Mouse (Mus musculus): ENCODE results near the gene Camk2b.
"Not testable (repeated sequence)": the region's sequence is repeated elsewhere in the genome, so short reads cannot be mapped to it uniquely, and the experiment has no call there.

Gene Camk2b

GRCm38 (mm10) chr11:6066176-6066575 is at the start of gene Camk2b:
Gene Camk2b (minus strand): TSS chr11:6066362.
- DNase-seq, result peak; percentile 43

GRCm38 (mm10) chr11:6111734-6112484 is 45.7 kb upstream of the Camk2b start:
- DNase-seq, result no peak

- peak; percentile 41 for DNase-seq
Observed at GRCm38 (mm10) chr11:6109990-6110389, 43.8 kb upstream of the Camk2b start.

GRCm38 (mm10) chr11:6108296-6108695 is 42.1 kb upstream of the Camk2b start:
- DNase-seq, result no peak

- no peak for DNase-seq
Observed at GRCm38 (mm10) chr11:6107722-6108121, 41.6 kb upstream of the Camk2b start.

- DNase-seq, result no peak
Observed at GRCm38 (mm10) chr11:6104734-6105133, 38.6 kb upstream of the Camk2b start.

GRCm38 (mm10) chr11:6096637-6097036 is 30.5 kb upstream of the Camk2b start:
- DNase-seq, result not testable (repeated sequence)

GRCm38 (mm10) chr11:6086991-6087390 is 20.8 kb upstream of the Camk2b start:
- DNase-seq, result peak; percentile 76

- no peak for DNase-seq
Observed at GRCm38 (mm10) chr11:6078737-6079136, 12.6 kb upstream of the Camk2b start.

- peak; percentile 39 for DNase-seq
Observed at GRCm38 (mm10) chr11:6075618-6076066, 9.5 kb upstream of the Camk2b start.

GRCm38 (mm10) chr11:6068181-6068957 is 2.2 kb upstream of the Camk2b start:
- peak; percentile 64 for DNase-seq

- DNase-seq, result no peak
Observed at GRCm38 (mm10) chr11:6067160-6067559, 998 bp upstream of the Camk2b start.

GRCm38 (mm10) chr11:6065551-6066121 is 526 bp downstream of the Camk2b start:
- DNase-seq, result peak; percentile 84

GRCm38 (mm10) chr11:6065046-6065521 is 1.1 kb downstream of the Camk2b start:
- DNase-seq, result peak; percentile 62

GRCm38 (mm10) chr11:6064215-6065045 is 1.7 kb downstream of the Camk2b start:
- DNase-seq, result peak; percentile 78

- no peak for DNase-seq
Observed at GRCm38 (mm10) chr11:6063501-6064214, 2.5 kb downstream of the Camk2b start.

GRCm38 (mm10) chr11:6063065-6063464 is 3.1 kb downstream of the Camk2b start:
- DNase-seq, result no peak

- no peak for DNase-seq
Observed at GRCm38 (mm10) chr11:6062329-6062728, 3.8 kb downstream of the Camk2b start.

- no peak for DNase-seq
Observed at GRCm38 (mm10) chr11:6061891-6062290, 4.3 kb downstream of the Camk2b start.

GRCm38 (mm10) chr11:6059162-6059561 is 7.0 kb downstream of the Camk2b start:
- no peak for DNase-seq

GRCm38 (mm10) chr11:6053386-6053785 is 12.8 kb downstream of the Camk2b start:
- DNase-seq, result no peak

- no peak for DNase-seq
Observed at GRCm38 (mm10) chr11:6050066-6050560, 16.0 kb downstream of the Camk2b start.

All from right cerebral cortex, adult 18-20 months (tissue).